Mouse (Mus musculus): ENCODE results near the gene Gm28363. TPM values are rescaled to one million over a fixed set of nuclear protein-coding genes. Genes with fewer than 3 reads are reported as not detected.
"Not testable (repeated sequence)": the region's sequence is repeated elsewhere in the genome, so short reads cannot be mapped to it uniquely, and the experiment has no call there.

Gene Gm28363
- polyA plus RNA-seq (2014; fragmentation: Nextera tagmentation; extraction: Ambion mirVana): not detected in 2 replicates

DNA sequence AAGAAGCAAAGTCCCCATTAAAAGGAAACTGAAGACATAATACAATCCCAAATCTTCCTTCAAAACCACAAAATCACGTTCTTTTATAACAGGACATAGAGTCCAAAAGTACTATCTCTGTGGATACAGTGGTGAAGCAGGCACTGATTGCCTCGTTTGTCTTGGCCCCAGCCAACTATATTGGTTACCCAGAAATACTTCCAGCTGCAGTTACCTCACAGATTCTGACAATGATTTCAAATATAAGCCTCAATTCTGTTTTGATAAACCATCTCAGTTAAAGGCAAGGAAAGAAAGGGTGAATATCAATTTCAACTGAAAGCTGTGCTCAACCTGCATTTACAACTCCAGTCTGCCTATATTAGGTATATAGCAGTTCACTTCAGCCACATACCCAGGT lies at the start of gene Gm28363:
Gm28363 (plus strand) TSS at position 301 of the 400 bp plus-strand sequence.
- not testable (repeated sequence) for H3K4me3 ChIP-seq (ENCODE audit: low read depth, low read length); DNase-seq (ENCODE audit: low spot score); H3K4me2 ChIP-seq (ENCODE audit: low read length); H3K4me1 ChIP-seq (replicated peaks; ENCODE audit: control insufficient read depth, insufficient read depth, low read length); H3K9me3 ChIP-seq (ENCODE audit: control insufficient read depth, low read length); H3K27ac ChIP-seq (ENCODE audit: low read depth); H3K9ac ChIP-seq (ENCODE audit: low read length); H3K27me3 ChIP-seq (replicated peaks; ENCODE audit: control insufficient read depth, insufficient read depth, low read length); H3K36me3 ChIP-seq (ENCODE audit: control insufficient read depth, insufficient read depth, low read length); ATAC-seq (replicated peaks; ENCODE audit: low FRiP score, low TSS enrichment, low read depth)
- 53% methylated on average over 2 of the region's 2 CpGs for WGBS

- not testable (repeated sequence) for ATAC-seq (replicated peaks; ENCODE audit: low FRiP score, low TSS enrichment, low read depth); DNase-seq (ENCODE audit: low spot score); H3K36me3 ChIP-seq (ENCODE audit: control insufficient read depth, insufficient read depth, low read length); H3K4me3 ChIP-seq (ENCODE audit: low read depth, low read length); H3K4me1 ChIP-seq (replicated peaks; ENCODE audit: control insufficient read depth, insufficient read depth, low read length); H3K9ac ChIP-seq (ENCODE audit: low read length); H3K27me3 ChIP-seq (replicated peaks; ENCODE audit: control insufficient read depth, insufficient read depth, low read length); H3K9me3 ChIP-seq (ENCODE audit: control insufficient read depth, low read length); H3K27ac ChIP-seq (ENCODE audit: low read depth); H3K4me2 ChIP-seq (ENCODE audit: low read length)
- 67% methylated on average over 1 of the region's 1 CpGs for WGBS
These were observed 46.7 kb upstream of the Gm28363 start for GRCm38 (mm10) chr1:117650236-117650635.

Other genes starting within 250 kb of the Gm28363 start
- gene B020011L13Rik, start 84.0 kb downstream of the Gm28363 start, polyA plus RNA-seq (2014; fragmentation: Nextera tagmentation; extraction: Ambion mirVana): not detected in 2 replicates
- not detected in 2 replicates for gene Gm28360, start 132.9 kb downstream of the Gm28363 start, polyA plus RNA-seq (2014; fragmentation: Nextera tagmentation; extraction: Ambion mirVana)
- not detected in 2 replicates for gene Gm28168, start 230.9 kb downstream of the Gm28363 start, polyA plus RNA-seq (2014; fragmentation: Nextera tagmentation; extraction: Ambion mirVana)